Mouse (Mus musculus) ovary, postnatal 10 days (tissue): Measurements from ENCODE around the gene Col2a1.

Source experiments
- DNase-seq: peaks from one replicate; pipeline ENCODE4 v3.0.0; 2022; ENCODE audit warnings: low spot score

Col2a1 gene

GRCm38 (mm10) chr15:98003822-98004739 lies at the start of gene Col2a1:
Gene Col2a1 (minus strand): TSS chr15:98004695.
- no peak for DNase-seq

DNA sequence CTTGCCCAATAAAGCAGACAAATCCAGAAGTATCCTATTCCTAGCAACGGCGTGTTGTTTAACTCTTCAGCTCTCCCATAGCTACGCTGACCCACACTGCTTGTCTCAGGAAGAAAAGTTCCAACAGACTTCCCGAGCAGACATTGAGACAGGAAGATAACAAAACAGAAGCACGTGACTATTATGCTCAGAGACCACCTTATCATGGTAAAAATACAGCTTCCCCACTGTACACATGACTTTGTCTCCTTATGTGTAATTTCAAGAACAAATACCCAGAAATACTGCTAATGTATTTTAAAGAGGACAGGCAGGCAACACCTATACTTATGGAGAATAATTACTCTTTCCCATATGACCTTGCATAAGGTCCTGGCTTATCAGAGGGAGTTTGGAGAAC lies 47.2 kb upstream of the Col2a1 start:
- DNase-seq: no peak

GRCm38 (mm10) chr15:98048918-98049700 lies 44.6 kb upstream of the Col2a1 start:
- no peak for DNase-seq

- no peak for DNase-seq
These were observed 39.9 kb upstream of the Col2a1 start for GRCm38 (mm10) chr15:98044387-98044786.

- DNase-seq: no peak
These were observed 39.5 kb upstream of the Col2a1 start for GRCm38 (mm10) chr15:98043967-98044366.

GRCm38 (mm10) chr15:98042508-98042907 lies 38.0 kb upstream of the Col2a1 start:
- no peak for DNase-seq

DNA sequence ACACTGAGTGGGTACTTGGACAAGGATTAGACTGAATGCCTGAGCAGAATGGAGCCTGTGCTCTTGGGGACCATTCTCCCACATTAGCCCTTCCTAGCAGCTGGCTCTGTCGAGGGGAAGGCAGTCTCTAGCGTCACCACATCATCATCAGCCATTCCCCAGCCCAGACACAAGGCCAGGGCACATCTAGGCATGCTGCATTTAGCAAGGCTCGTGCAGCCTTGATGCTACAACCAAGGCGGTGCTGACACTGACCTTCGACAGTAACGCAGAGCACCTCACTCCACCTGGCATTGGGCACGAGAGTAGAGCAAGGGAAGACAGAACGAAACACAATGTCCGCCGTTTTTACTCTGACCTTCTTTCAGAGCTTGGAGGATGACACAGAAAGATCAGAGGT lies 35.2 kb upstream of the Col2a1 start:
- DNase-seq: no peak

GRCm38 (mm10) chr15:98036578-98036977 lies 32.1 kb upstream of the Col2a1 start:
- no peak for DNase-seq

GRCm38 (mm10) chr15:98035076-98035755 lies 30.7 kb upstream of the Col2a1 start:
- DNase-seq: no peak

DNA sequence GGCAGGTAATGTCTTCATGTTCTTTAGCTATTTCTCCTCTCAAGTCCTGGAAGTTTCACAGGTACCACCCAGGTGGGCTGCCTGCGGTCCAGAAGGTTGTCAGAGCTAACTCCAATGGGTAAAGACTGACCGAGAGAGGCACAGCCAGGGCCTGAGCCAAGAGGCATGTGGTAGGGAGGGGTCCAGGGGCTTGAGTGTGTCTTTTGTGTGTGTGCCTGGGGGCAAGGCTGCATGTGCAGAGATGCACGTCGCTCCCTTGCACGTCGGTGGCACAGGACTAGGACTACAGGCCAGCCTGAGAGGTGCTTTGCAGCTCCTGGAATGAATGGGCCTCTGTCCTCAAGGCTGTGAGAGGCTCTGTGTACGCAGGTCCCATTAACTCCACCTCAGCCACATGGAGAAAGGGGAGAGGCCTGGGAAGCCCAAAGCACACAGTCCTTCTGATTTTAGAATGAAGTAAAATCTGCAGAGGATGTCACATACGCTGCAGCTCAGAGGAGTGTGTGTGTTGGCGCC lies 28.8 kb upstream of the Col2a1 start:
- no peak for DNase-seq

GRCm38 (mm10) chr15:98029798-98030197 lies 25.3 kb upstream of the Col2a1 start:
- DNase-seq: no peak

DNA sequence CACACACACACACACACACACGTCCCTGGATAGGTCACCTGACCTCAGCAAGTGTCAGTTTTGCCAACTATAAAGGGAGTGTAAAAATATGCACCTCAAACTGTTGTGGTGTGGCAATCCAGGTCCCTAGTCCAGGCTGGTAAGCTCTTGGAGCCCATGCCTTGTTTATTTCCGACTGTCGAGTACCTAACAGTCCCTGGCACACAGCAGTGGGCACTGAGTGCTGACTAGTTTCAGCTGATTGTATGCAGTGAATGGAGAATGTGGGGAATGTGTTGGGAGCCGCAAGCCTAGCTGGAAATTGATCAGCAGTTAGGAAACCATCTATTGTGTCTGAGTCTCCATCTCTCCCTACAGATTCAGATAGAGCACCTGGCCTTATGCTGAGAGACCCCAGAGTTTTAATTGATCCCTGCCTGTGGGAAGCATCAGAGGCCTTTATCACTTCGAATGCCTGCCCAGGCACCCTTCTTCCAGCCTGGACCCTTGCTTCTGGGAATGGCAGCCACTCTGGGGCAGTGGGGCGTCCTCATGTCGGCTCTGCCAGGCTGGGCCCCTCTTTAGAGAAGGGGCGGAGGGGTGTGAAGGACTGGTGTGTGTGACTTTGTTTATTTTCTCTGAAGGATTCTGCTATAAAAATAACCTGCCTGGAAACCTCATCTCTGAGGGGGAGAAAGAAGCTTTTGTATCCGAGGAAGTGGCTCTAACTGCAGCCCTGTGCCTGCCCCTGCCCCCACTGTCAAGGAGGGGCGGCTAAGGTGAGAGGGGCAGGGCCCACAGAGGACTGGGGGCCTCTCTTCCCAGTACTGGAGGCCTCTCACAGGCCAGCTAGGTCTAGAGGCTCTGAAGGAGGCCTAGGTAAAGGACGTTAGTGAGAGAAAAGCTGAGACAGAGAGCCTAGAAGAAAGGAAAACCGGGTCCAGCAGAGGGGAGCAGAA lies 22.7 kb upstream of the Col2a1 start:
- no peak for DNase-seq

DNA sequence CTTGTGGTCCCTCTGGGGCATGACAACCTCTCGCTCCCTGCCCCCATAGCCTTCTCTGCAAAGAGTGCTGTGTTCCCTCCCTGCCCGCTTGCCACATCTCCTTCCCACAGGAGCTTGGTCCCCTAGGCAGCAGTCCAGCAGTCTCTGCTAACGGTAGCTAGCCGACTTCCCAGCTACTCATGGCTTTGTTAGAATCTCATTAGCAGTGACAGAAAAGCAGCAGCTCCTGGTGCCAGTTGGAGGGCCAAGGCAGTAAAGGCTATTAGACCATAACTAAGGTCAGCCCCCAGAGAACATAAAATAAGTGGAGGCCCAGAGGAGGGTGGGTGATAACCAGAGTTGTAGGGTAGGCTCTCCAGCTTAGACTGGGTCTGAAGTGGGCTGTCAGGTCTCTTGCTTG lies 21.1 kb upstream of the Col2a1 start:
- no peak for DNase-seq

GRCm38 (mm10) chr15:98023137-98023536 lies 18.6 kb upstream of the Col2a1 start:
- no peak for DNase-seq

DNA sequence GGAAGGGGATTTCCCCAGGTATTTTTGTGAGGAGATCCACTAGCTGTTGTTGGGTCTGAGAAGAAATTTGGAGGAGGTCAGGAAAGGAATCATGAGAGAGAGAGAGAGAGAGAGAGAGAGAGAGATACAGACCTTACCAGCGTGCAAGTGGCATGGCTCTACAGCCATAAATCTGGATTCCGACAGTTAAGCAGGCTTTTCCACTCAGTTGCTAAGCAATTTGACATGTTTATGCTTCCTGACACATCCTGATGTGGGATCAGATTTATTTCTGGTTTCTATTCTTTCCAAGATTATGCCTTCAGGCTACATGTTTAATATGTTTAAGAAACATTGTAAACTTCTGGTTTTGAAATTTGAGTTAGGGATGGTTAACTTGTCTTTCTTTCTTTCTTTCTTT lies 17.4 kb upstream of the Col2a1 start:
- DNase-seq: no peak

GRCm38 (mm10) chr15:98019047-98019446 lies 14.6 kb upstream of the Col2a1 start:
- DNase-seq: no peak

DNA sequence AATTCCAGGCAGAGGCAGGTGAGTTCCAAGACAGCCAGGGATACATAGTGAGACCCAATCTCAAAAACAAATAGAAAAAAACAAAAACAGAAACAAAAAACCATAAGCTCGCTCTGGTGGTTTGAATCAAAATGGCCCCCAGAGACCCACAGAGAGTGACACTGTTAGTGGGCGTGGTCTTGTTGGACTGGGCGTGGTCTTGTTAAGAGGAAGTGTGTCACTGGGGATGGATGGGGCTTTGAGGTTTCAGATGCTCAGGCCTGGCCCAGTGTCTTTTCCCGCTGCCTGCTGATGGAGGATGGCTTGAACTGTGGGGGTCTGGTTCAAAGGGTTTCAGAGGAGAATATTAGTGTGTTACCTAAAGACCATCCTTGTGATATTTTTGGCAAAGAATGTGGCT lies 13.4 kb upstream of the Col2a1 start:
- no peak for DNase-seq

DNA sequence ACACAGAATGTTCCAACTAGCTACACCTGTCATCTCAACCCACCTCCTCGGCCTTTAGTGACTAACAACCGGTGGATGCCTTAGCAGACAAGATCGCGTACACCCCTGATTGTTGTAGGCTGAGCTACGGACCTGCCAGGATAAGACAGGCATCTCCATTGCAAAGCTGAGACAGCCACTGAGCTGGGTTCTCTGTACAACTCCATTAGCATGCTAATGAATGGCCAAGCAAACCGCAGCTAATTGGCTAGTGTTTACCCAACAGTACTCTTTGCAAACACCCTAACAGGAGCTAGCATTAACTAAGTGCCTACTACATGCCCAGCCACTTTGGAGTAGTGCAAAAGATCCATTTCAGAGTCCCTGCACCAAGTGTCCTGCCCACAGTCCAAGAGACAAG lies 8.3 kb upstream of the Col2a1 start:
- DNase-seq: no peak

GRCm38 (mm10) chr15:98005181-98005580 lies 686 bp upstream of the Col2a1 start:
- DNase-seq: no peak

GRCm38 (mm10) chr15:98004740-98005159 lies 255 bp upstream of the Col2a1 start:
- DNase-seq: no peak
